Mouse (Mus musculus): ENCODE data around the gene Ccdc36. TPM values are rescaled to one million over a fixed set of nuclear protein-coding genes. Genes with fewer than 3 reads are reported as not detected.

Ccdc36 gene
- polyA plus RNA-seq (2016; fragmentation: Nextera tagmentation; extraction: Ambion mirVana) = 1.4 and 2.0 TPM in 2 replicates

DNA sequence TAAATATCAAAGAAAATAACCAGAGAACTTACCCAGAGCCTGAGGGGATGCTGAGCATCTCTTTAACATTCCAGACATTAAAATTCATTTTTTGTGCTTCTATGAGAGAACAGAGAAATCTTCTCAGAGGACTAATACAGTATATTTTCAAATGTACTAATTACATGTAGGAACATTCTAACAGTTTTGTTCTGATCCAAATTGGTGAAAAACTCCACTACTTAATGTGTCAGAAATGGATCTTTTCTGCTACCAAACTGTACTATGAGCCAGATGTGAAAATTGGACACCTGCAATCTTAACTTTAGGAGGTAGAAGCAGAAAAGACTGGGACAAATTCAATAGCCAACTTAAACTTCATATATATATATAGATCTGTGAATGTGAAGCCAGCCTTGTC is at the start of gene Ccdc36:
TSS of gene Ccdc36 (minus strand) at position 101 of the 400 bp plus-strand sequence.
- Histone ChIP-seq H3K4me2 (replicated peaks) (no peak within 1 kb of the TSS), H3K36me3 (no peaks in the 10 kb centered on the region), H3K27me3 (no peaks in the 10 kb centered on the region), H3K27ac (no peak within 1 kb of the TSS), H3K4me3 (no peak within 1 kb of the TSS), H3K4me1 (no peaks in the 10 kb centered on the region), H3K9me3 (no peaks in the 10 kb centered on the region), H3K9ac (no peak within 1 kb of the TSS)
- no peak for ATAC-seq (ENCODE audit: insufficient number of reproducible peaks, insufficient read depth, low FRiP score, low TSS enrichment)

- no peaks in the 10 kb centered on the region for H3K36me3 ChIP-seq
- no peaks in the 10 kb centered on the region for H3K27me3 ChIP-seq
- H3K4me1 ChIP-seq = peaks cover 6% of the 10 kb centered on the region
- no peak overlapping the region for H3K27ac ChIP-seq
- no peak overlapping the region for H3K4me2 ChIP-seq (replicated peaks)
- H3K9ac ChIP-seq = no peak overlapping the region
- H3K4me3 ChIP-seq = no peak overlapping the region
- 57% methylated on average over 1 of the region's 1 CpGs for WGBS
- no peak for ATAC-seq (ENCODE audit: insufficient number of reproducible peaks, insufficient read depth, low FRiP score, low TSS enrichment)
- no peaks in the 10 kb centered on the region for H3K9me3 ChIP-seq
These were observed 46.2 kb upstream of the Ccdc36 start for GRCm38 (mm10) chr9:108474528-108474927.

- Histone ChIP-seq H3K27ac (no peak overlapping the region), H3K4me3 (no peak overlapping the region), H3K9ac (no peak overlapping the region), H3K4me1 (no peaks in the 10 kb centered on the region), H3K36me3 (peaks cover 19% of the 10 kb centered on the region), H3K27me3 (no peaks in the 10 kb centered on the region), H3K9me3 (no peaks in the 10 kb centered on the region), H3K4me2 (replicated peaks) (no peak overlapping the region)
- no peak for ATAC-seq (ENCODE audit: insufficient number of reproducible peaks, insufficient read depth, low FRiP score, low TSS enrichment)
- WGBS = 68% methylated on average over 4 of the region's 4 CpGs
These were observed 41.6 kb upstream of the Ccdc36 start for GRCm38 (mm10) chr9:108469845-108470244.

- H3K27me3 ChIP-seq = no peaks in the 10 kb centered on the region
- no peak overlapping the region for H3K27ac ChIP-seq
- ATAC-seq (ENCODE audit: insufficient number of reproducible peaks, insufficient read depth, low FRiP score, low TSS enrichment) = no peak
- 69% methylated on average over 5 of the region's 5 CpGs for WGBS
- H3K4me3 ChIP-seq = no peak overlapping the region
- H3K36me3 ChIP-seq = peaks cover 23% of the 10 kb centered on the region
- no peak overlapping the region for H3K4me2 ChIP-seq (replicated peaks)
- H3K9me3 ChIP-seq = no peaks in the 10 kb centered on the region
- no peaks in the 10 kb centered on the region for H3K4me1 ChIP-seq
- H3K9ac ChIP-seq = no peak overlapping the region
These were observed 41.1 kb upstream of the Ccdc36 start for GRCm38 (mm10) chr9:108469430-108469829.

DNA sequence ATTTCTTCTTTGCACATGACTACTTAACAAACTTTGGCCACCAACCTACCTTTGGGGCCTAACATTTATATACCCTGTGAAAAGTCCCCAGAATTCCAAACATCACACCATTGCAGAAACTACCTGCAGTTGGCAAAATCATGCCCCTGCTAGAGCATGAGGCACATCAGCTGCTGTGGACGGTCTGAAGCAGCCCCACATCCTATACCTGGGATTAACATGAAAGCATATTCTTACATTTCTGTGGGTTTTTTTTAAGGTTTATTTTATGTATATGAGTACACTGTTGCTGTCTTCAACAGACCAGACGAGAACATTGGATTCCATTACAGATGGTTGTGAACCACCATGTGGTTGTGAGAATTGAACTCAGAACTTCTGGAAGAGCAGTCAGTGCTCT is 37.9 kb upstream of the Ccdc36 start:
- Histone ChIP-seq H3K4me3 (no peak overlapping the region), H3K9me3 (no peaks in the 10 kb centered on the region), H3K4me2 (replicated peaks) (no peak overlapping the region), H3K27me3 (no peaks in the 10 kb centered on the region), H3K9ac (no peak overlapping the region), H3K4me1 (peaks cover 10% of the 10 kb centered on the region), H3K27ac (no peak overlapping the region), H3K36me3 (peaks cover 40% of the 10 kb centered on the region)
- ATAC-seq (ENCODE audit: insufficient number of reproducible peaks, insufficient read depth, low FRiP score, low TSS enrichment) = no peak
- WGBS = 88% methylated on average over 2 of the region's 2 CpGs

DNA sequence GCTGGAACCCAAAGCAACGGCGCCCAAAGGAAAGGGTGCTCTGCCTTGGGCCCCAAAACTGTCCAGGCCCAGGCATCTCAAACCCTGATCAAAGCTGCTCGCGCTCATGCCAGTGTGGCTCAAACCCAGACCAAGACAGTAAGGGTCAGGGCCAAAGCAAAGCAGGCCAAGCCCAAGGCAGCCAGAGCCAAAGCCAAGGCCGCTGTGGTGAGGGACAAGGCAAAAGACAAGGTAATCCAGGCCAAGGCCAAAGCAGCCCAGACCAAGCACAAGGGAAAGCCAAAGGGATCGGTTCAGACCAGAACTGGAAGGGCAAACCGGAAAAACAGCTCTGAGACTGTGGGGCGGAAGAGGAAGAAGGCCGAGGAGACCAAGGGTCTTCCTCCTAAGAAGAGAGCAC is 35.4 kb upstream of the Ccdc36 start:
- peaks cover 40% of the 10 kb centered on the region for H3K36me3 ChIP-seq
- H3K4me3 ChIP-seq = no peak overlapping the region
- H3K27me3 ChIP-seq = no peaks in the 10 kb centered on the region
- ATAC-seq (ENCODE audit: insufficient number of reproducible peaks, insufficient read depth, low FRiP score, low TSS enrichment) = no peak
- no peak overlapping the region for H3K4me2 ChIP-seq (replicated peaks)
- H3K4me1 ChIP-seq = peaks cover 12% of the 10 kb centered on the region
- 95% methylated on average over 9 of the region's 9 CpGs for WGBS
- no peaks in the 10 kb centered on the region for H3K9me3 ChIP-seq
- H3K27ac ChIP-seq = no peak overlapping the region
- 0 out of 2 replicates have a peak overlapping the region, but pooled peaks have one; percentile 24 for H3K9ac ChIP-seq

DNA sequence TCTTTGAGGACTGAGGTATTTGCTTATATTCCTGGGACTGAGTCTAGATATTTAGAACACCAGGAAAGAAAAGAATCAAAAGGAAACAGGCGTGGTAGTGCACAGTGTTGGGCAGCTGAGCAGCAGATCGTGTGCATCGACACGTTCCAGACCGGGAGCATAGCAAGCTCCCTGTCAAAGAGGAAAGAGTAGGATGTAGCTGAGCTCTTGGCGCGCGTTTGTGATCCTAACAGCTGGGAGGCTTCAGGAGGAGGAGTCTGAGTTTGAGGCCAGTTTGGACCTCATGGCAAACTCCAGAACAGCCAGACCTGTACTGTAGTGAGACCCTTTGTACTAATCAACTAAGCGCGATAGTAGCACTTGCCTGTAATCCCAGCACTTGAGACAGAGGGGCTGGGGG is 33.9 kb upstream of the Ccdc36 start:
- no peaks in the 10 kb centered on the region for H3K9me3 ChIP-seq
- no peak overlapping the region for H3K27ac ChIP-seq
- H3K4me1 ChIP-seq = peaks cover 12% of the 10 kb centered on the region
- no peak overlapping the region for H3K4me3 ChIP-seq
- WGBS = 93% methylated on average over 10 of the region's 10 CpGs
- H3K27me3 ChIP-seq = no peaks in the 10 kb centered on the region
- no peak overlapping the region; the same call in 1 of the 2 replicates for H3K4me2 ChIP-seq (replicated peaks)
- no peak overlapping the region for H3K9ac ChIP-seq
- H3K36me3 ChIP-seq = peaks cover 37% of the 10 kb centered on the region
- no peak for ATAC-seq (ENCODE audit: insufficient number of reproducible peaks, insufficient read depth, low FRiP score, low TSS enrichment)

- WGBS = 90% methylated on average over 5 of the region's 5 CpGs
- H3K4me3 ChIP-seq = peak overlapping the region; percentile 95
These were observed 33.4 kb upstream of the Ccdc36 start for GRCm38 (mm10) chr9:108461675-108462074.

GRCm38 (mm10) chr9:108461181-108461631 is 32.9 kb upstream of the Ccdc36 start, which contains the start of gene Klhdc8b:
Gene Klhdc8b, minus strand, starts transcription at chr9:108461581.
- Histone ChIP-seq H3K4me2 (replicated peaks) (peak within 1 kb of the TSS; percentile 80), H3K27ac (peak within 1 kb of the TSS; percentile 85), H3K4me1 (peaks cover 12% of the 10 kb centered on the region), H3K9ac (peak within 1 kb of the TSS; percentile 89), H3K9me3 (no peaks in the 10 kb centered on the region), H3K27me3 (no peaks in the 10 kb centered on the region), H3K36me3 (peaks cover 32% of the 10 kb centered on the region), H3K4me3 (peak within 1 kb of the TSS; percentile 95)
- peak; percentile 36 for ATAC-seq (ENCODE audit: insufficient number of reproducible peaks, insufficient read depth, low FRiP score, low TSS enrichment)
- 22% methylated on average over 11 of the region's 11 CpGs for WGBS

More at GRCm38 (mm10) chr9:108461675-108462074, 33.4 kb upstream of the Ccdc36 start:
- no peaks in the 10 kb centered on the region for H3K27me3 ChIP-seq
- H3K9me3 ChIP-seq = no peaks in the 10 kb centered on the region
- peaks cover 32% of the 10 kb centered on the region for H3K36me3 ChIP-seq
- ATAC-seq (ENCODE audit: insufficient number of reproducible peaks, insufficient read depth, low FRiP score, low TSS enrichment) = no peak
- peaks cover 12% of the 10 kb centered on the region for H3K4me1 ChIP-seq
- H3K27ac ChIP-seq = no peak overlapping the region
- peak overlapping the region; percentile 80 for H3K4me2 ChIP-seq (replicated peaks)
- H3K9ac ChIP-seq = no peak overlapping the region; the same call in 1 of the 2 replicates

GRCm38 (mm10) chr9:108460319-108461178 is 32.3 kb upstream of the Ccdc36 start, which contains the start of gene Ccdc71:
Gene Ccdc71, plus strand, starts transcription at chr9:108460527.
- H3K9me3 ChIP-seq = no peaks in the 10 kb centered on the region
- H3K4me3 ChIP-seq = peak within 1 kb of the TSS; percentile 95
- H3K4me2 ChIP-seq (replicated peaks) = peak within 1 kb of the TSS; percentile 80
- peak within 1 kb of the TSS; percentile 85 for H3K27ac ChIP-seq
- peak within 1 kb of the TSS; percentile 89 for H3K9ac ChIP-seq
- no peaks in the 10 kb centered on the region for H3K27me3 ChIP-seq
- H3K36me3 ChIP-seq = peaks cover 28% of the 10 kb centered on the region
- H3K4me1 ChIP-seq = peaks cover 12% of the 10 kb centered on the region
- WGBS = under 1% methylated on average over 52 of the region's 52 CpGs
- ATAC-seq (ENCODE audit: insufficient number of reproducible peaks, insufficient read depth, low FRiP score, low TSS enrichment) = peak; percentile 50

DNA sequence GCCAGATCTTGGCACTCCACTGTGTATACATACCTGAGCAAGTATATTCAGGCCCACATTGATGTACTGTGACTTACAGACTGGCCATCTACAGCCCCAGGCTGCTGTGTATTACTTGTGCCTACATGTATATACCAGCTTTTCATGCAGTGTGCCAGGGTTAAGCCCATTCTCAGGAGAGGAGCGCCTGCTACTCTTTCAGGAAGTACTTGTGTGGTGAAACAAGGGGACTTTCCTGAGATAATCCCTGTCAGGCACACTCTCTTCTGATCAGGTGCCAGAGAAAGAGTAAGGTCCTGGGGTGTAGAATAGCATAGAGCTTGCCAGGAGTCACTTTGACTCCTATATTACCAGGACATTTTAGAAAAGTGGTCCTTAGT is 31.6 kb upstream of the Ccdc36 start:
- 95% methylated on average over 1 of the region's 1 CpGs for WGBS
- H3K9me3 ChIP-seq = no peaks in the 10 kb centered on the region
- peak overlapping the region; percentile 95 for H3K4me3 ChIP-seq
- H3K27ac ChIP-seq = peak overlapping the region; percentile 85; the same call in 1 of the 2 replicates
- H3K9ac ChIP-seq = no peak overlapping the region; the same call in 1 of the 2 replicates
- no peak for ATAC-seq (ENCODE audit: insufficient number of reproducible peaks, insufficient read depth, low FRiP score, low TSS enrichment)
- H3K4me2 ChIP-seq (replicated peaks) = peak overlapping the region; percentile 80
- peaks cover 22% of the 10 kb centered on the region for H3K36me3 ChIP-seq
- peaks cover 12% of the 10 kb centered on the region for H3K4me1 ChIP-seq
- H3K27me3 ChIP-seq = no peaks in the 10 kb centered on the region

DNA sequence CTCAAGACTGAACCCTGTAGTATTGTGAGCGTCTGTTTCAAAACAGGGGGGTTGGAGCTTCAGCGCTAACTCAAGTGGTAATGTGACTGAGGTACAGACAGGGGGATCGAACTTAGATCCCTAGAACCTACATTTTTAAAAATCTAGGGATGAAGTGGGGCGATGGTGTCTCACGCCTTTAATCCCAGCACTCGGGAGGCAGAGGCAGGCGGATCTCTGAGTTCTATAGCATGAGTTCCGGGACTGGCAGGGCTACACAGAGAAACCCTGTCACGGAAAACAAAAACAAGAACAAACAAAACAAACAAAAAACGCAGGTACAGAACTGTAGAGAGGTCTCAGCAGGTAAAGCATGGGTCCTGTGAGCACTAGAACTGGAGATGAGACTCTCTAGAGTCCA is 28.7 kb upstream of the Ccdc36 start:
- ATAC-seq (ENCODE audit: insufficient number of reproducible peaks, insufficient read depth, low FRiP score, low TSS enrichment) = no peak
- Histone ChIP-seq H3K4me2 (replicated peaks) (no peak overlapping the region), H3K9me3 (no peaks in the 10 kb centered on the region), H3K27me3 (no peaks in the 10 kb centered on the region), H3K4me1 (peaks cover 18% of the 10 kb centered on the region), H3K27ac (no peak overlapping the region), H3K9ac (no peak overlapping the region), H3K4me3 (no peak overlapping the region), H3K36me3 (no peaks in the 10 kb centered on the region)
- 88% methylated on average over 10 of the region's 10 CpGs for WGBS
